Mouse (Mus musculus) embryonic facial prominence, embryonic 12.5 days (tissue): ENCODE measurements at regions not wholly inside any gene's neighbourhood (a gene's known extent, or its start where the extent isn't known, plus 50 kb on each side); places are given as distances from the start of the nearest gene placed in this dataset.

ENCODE experiments used
- ATAC-seq: fragments of 200-750 bp; cut with Nextera tagmentation; 2 replicates; pipeline ENCODE4 v1.8.0; 2017; ENCODE audit not compliant: insufficient number of reproducible peaks, insufficient read depth, low FRiP score, low TSS enrichment
- H3K27ac ChIP-seq: fragments of 300-500 bp; sonication (generic); 2 replicates; pipeline ENCODE4 v1.5.1; 2016; ENCODE audit warnings: mild to moderate bottlenecking
- H3K27me3 ChIP-seq: fragments of 300-500 bp; sonication (generic); 2 replicates; pipeline ENCODE4 v1.6.1; 2016; ENCODE audit warnings: mild to moderate bottlenecking, moderate library complexity
- H3K36me3 ChIP-seq: fragments of 300-500 bp; sonication (generic); 2 replicates; pipeline ENCODE4 v1.6.1; 2016; ENCODE audit warnings: mild to moderate bottlenecking
- H3K4me1 ChIP-seq: fragments of 300-500 bp; sonication (generic); 2 replicates; pipeline ENCODE4 v1.6.1; 2016
- H3K4me2 ChIP-seq: fragments of 300-500 bp; sonication (generic); replicated peaks from 2 replicates; pipeline ENCODE4 v1.6.1; 2016; ENCODE audit warnings: mild to moderate bottlenecking, moderate library complexity
- H3K4me3 ChIP-seq: fragments of 300-500 bp; sonication (generic); 2 replicates; pipeline ENCODE4 v1.5.1; 2016; ENCODE audit warnings: mild to moderate bottlenecking
- H3K9ac ChIP-seq: fragments of 300-500 bp; sonication (generic); 2 replicates; pipeline ENCODE4 v1.6.1; 2016; ENCODE audit warnings: mild to moderate bottlenecking, moderate library complexity
- H3K9me3 ChIP-seq: fragments of 300-500 bp; sonication (generic); 2 replicates; pipeline ENCODE4 v1.6.1; 2016; ENCODE audit warnings: mild to moderate bottlenecking, moderate library complexity
- WGBS: fragments of 180-500 bp; shearing (Covaris S2); methylation state at CpG from one replicate; pipeline ENCODE4 v1.1.7; 2016; 5-methylcytosine and 5-hydroxymethylcytosine counted together

DNA sequence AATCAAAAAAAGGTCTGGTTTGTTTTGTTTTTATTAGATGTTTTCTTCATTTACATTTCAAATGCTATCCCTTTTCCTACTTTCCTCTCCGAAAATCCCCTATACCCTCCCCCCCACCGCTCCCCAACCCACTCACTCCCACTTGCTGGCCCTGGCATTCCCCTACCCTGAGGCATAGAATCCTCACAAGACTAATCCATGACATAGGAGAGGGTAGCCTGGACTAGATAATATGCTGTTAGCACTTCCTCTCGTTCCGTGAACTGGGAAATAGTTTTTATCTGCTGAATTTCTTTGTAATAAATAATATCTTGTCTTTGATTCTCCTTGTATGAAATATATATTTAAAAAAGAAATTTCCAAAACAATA is 151.4 kb upstream of the Rag2 start:
- no peaks in the 10 kb centered on the region for H3K27me3 ChIP-seq
- H3K9me3 ChIP-seq: no peaks in the 10 kb centered on the region
- ATAC-seq: no peak
- no peak overlapping the region for H3K4me2 ChIP-seq
- no peak overlapping the region for H3K27ac ChIP-seq
- H3K36me3 ChIP-seq: no peaks in the 10 kb centered on the region
- H3K9ac ChIP-seq: no peak overlapping the region
- H3K4me3 ChIP-seq: no peak overlapping the region
- 87% methylated on average over 4 of the region's 4 CpGs for WGBS
- no peaks in the 10 kb centered on the region for H3K4me1 ChIP-seq

DNA sequence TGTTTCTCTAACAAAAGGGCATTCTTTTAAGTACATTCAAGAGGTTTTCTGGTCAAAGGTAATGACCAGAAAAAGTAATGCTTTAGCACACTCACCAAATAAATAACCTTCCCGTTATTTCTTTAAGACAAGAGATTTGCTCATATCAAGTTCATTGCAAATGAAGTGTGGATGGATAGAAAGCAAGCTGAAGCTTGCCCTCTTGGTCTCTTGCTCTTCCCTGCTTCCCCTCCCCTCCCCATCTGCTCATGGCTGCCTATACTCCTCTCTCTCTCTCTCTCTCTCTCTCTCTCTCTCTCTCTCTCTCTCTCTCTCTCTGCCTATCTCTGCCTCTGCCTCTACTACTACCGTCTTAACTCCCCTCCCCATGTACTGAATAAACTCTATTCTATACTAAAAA is 147.7 kb upstream of the Rag2 start:
- Histone ChIP-seq H3K9me3 (no peaks in the 10 kb centered on the region), H3K27ac (no peak overlapping the region), H3K9ac (no peak overlapping the region), H3K27me3 (no peaks in the 10 kb centered on the region), H3K4me1 (no peaks in the 10 kb centered on the region), H3K36me3 (no peaks in the 10 kb centered on the region), H3K4me2 (no peak overlapping the region), H3K4me3 (no peak overlapping the region)
- ATAC-seq: no peak
- 85% methylated on average over 2 of the region's 2 CpGs for WGBS

DNA sequence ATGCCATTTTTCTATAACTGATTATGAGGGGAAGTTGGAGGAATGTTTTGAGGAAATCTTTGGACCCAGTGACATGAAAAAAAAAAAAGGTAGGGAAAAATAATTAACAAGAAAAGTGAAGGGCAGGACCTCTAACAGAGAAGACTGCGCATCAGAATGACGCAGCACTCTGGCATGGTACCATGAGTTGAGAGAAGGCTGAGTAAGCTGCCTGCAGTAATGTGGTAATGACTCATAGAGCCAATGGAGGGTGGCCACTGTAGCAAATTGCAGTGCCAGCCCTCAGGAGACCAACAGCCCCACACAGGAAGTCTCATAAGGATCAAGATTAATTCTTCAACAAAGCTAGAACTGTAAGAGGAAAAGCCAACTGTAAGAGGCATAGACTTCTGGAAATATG is 134.3 kb upstream of the Rag2 start:
- Histone ChIP-seq H3K27ac (no peak overlapping the region), H3K4me2 (no peak overlapping the region), H3K36me3 (no peaks in the 10 kb centered on the region), H3K9ac (no peak overlapping the region), H3K27me3 (no peaks in the 10 kb centered on the region), H3K9me3 (no peaks in the 10 kb centered on the region), H3K4me1 (no peaks in the 10 kb centered on the region), H3K4me3 (no peak overlapping the region)
- 94% methylated on average over 2 of the region's 2 CpGs for WGBS
- no peak for ATAC-seq

DNA sequence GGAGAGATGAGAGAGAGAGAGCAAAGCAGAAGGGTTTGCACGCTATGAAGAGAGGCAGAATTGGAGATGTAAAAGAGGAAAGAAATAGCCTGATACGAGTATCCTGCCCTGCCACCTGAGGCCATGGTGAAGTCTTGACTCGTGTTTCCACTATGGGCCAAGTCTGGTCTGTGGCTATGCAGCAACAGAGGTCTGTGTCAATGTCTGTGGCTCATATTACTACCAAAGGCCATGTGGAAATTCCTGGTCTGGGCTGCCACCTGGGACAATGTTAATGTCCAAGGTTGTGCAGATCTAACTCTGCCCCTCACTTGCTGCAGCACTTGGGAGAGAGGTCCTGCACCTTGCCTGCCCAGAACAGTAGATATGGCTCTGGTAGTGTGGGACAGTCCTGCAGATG is 132.8 kb upstream of the Rag2 start:
- no peak overlapping the region for H3K4me2 ChIP-seq
- 70% methylated on average over 3 of the region's 3 CpGs for WGBS
- H3K36me3 ChIP-seq: no peaks in the 10 kb centered on the region
- H3K4me1 ChIP-seq: no peaks in the 10 kb centered on the region
- no peaks in the 10 kb centered on the region for H3K27me3 ChIP-seq
- no peak for ATAC-seq
- no peak overlapping the region for H3K27ac ChIP-seq
- no peak overlapping the region for H3K4me3 ChIP-seq
- H3K9me3 ChIP-seq: no peaks in the 10 kb centered on the region
- H3K9ac ChIP-seq: no peak overlapping the region

DNA sequence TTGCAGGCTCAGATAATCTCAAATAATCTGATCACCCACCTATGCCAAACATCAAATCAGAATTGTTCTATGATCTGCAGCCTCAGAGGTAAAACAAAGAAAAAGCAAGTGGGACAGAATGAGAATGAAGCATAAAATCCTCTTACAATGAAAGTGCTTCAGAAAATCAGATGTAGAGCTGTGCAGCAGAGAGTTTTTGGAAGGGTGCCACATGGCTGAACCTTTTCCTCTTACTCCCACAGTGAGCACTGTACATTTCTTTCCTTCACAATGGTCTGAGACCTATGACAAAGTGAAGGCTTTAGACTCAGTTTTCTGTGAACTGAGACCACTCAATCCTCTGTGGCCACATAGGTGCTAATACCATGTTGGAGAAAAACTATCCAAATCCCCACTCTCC is 116.4 kb upstream of the Rag2 start:
- Histone ChIP-seq H3K27ac (no peak overlapping the region), H3K4me2 (no peak overlapping the region), H3K36me3 (no peaks in the 10 kb centered on the region), H3K9ac (no peak overlapping the region), H3K4me1 (no peaks in the 10 kb centered on the region), H3K9me3 (no peaks in the 10 kb centered on the region), H3K27me3 (no peaks in the 10 kb centered on the region), H3K4me3 (no peak overlapping the region)
- no peak for ATAC-seq
